Mouse (Mus musculus) lung, embryonic 14.5 days (tissue): Measurements from ENCODE around the gene Abcc12. TPM values are rescaled to one million over a fixed set of nuclear protein-coding genes. Genes with fewer than 3 reads are reported as not detected.

Experiments used
- ATAC-seq: fragments of 200-750 bp; cut with Nextera tagmentation; 2 replicates; pipeline ENCODE4 v1.8.0; 2017; ENCODE audit warnings: mild to moderate bottlenecking, moderate TSS enrichment, moderate library complexity; ENCODE audit not compliant: insufficient read depth
- DNase-seq: peaks from one replicate; pipeline ENCODE4 v3.0.0-alpha.2; 2015
- H3K27ac ChIP-seq: fragments of 300-500 bp; sonication (generic); 2 replicates; pipeline ENCODE4 v1.5.1; 2014; ENCODE audit warnings: low read depth, mild to moderate bottlenecking, moderate library complexity
- H3K27me3 ChIP-seq: fragments of 300-500 bp; sonication (generic); 2 replicates; pipeline ENCODE4 v1.6.1; 2014; ENCODE audit warnings: low read length, control low read depth; ENCODE audit not compliant: insufficient read depth
- H3K36me3 ChIP-seq: fragments of 300-500 bp; sonication (generic); 2 replicates; pipeline ENCODE4 v1.6.1; 2014; ENCODE audit warnings: control low read depth; ENCODE audit not compliant: insufficient read depth
- H3K4me1 ChIP-seq: fragments of 300-500 bp; sonication (generic); 2 replicates; pipeline ENCODE4 v1.6.1; 2014; ENCODE audit warnings: antibody characterized with exemption, control low read depth; ENCODE audit not compliant: insufficient read depth
- H3K4me2 ChIP-seq: fragments of 300-500 bp; sonication (generic); 2 replicates; pipeline ENCODE4 v1.6.1; 2014; ENCODE audit warnings: mild to moderate bottlenecking
- H3K4me3 ChIP-seq: fragments of 300-500 bp; sonication (generic); 2 replicates; pipeline ENCODE4 v1.5.1; 2014; ENCODE audit warnings: low read depth, low read length
- H3K9ac ChIP-seq: fragments of 300-500 bp; sonication (generic); 2 replicates; pipeline ENCODE4 v1.6.1; 2014
- H3K9me3 ChIP-seq: fragments of 300-500 bp; sonication (generic); 2 replicates; pipeline ENCODE4 v1.6.1; 2016; ENCODE audit warnings: low read depth, low read length, control low read depth
- CTCF ChIP-seq: IDR thresholded peaks from 2 replicates; pipeline ENCODE4 v1.5.1; 2016; ENCODE audit warnings: antibody characterized with exemption, low read depth
- whole genome bisulfite sequencing: fragments of 180-500 bp; shearing (Covaris S2); extraction: QIAGEN DNeasy Blood & Tissue Kit; methylation state at CpG from one replicate; pipeline ENCODE4 v1.1.7; 2014; 5-methylcytosine and 5-hydroxymethylcytosine counted together
- polyA plus RNA-seq: library from polyadenylated mRNA; unstranded; fragments of >200 nt; fragmentation: Nextera tagmentation; extraction: Ambion mirVana; gene quantifications from 2 replicates; pipeline ENCODE4 v1.2.1, GENCODE M21; 2014

Gene Abcc12
- polyA plus RNA-seq, 1 experiment from 2014 or later, result not detected

- H3K9me3 ChIP-seq, result no peaks in the 10 kb centered on the region
- no peak for ATAC-seq
- TF ChIP-seq CTCF, result no peak
- H3K4me1 ChIP-seq, result no peaks in the 10 kb centered on the region
- H3K27ac ChIP-seq, result no peak overlapping the region
- H3K27me3 ChIP-seq, result no peaks in the 10 kb centered on the region
- 54% methylated on average over 8 of the region's 8 CpGs for WGBS
- no peak overlapping the region for H3K4me2 ChIP-seq
- H3K9ac ChIP-seq, result no peak overlapping the region
- no peak for DNase-seq
- H3K36me3 ChIP-seq, result no peaks in the 10 kb centered on the region
- no peak overlapping the region for H3K4me3 ChIP-seq
Measured at GRCm38 (mm10) chr8:86578693-86579092, 1.8 kb downstream of the Abcc12 start.

DNA sequence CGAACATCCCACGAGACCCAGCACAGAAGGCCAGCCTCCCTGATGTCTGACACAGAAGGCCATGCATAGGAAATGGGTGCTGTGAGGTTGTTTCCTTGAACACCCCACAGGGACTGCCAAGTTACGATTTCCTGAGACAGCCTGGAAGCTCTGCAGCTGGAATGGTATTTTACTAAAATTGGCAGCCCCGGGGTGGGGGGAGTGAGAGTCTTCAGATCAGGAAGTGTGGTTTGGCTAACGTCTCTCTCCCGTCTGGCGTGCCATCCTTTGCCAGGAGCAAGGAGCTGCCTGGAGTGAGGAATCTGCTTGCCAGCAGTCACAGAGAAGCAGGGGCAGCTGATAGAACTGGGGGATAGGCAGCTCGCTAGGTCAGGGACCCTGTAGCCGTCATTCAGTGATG is 2.4 kb downstream of the Abcc12 start:
- DNase-seq (peak; percentile 31), ATAC-seq (no peak)
- no peaks in the 10 kb centered on the region for H3K27me3 ChIP-seq
- no peaks in the 10 kb centered on the region for H3K9me3 ChIP-seq
- TF ChIP-seq CTCF, result no peak
- no peak overlapping the region for H3K27ac ChIP-seq
- no peaks in the 10 kb centered on the region for H3K4me1 ChIP-seq
- H3K4me3 ChIP-seq, result no peak overlapping the region
- H3K9ac ChIP-seq, result no peak overlapping the region
- H3K4me2 ChIP-seq, result no peak overlapping the region
- 29% methylated on average over 9 of the region's 9 CpGs for WGBS
- no peaks in the 10 kb centered on the region for H3K36me3 ChIP-seq

GRCm38 (mm10) chr8:86577547-86577946 is 2.9 kb downstream of the Abcc12 start:
- ATAC-seq (no peak), DNase-seq (no peak)
- H3K36me3 ChIP-seq, result no peaks in the 10 kb centered on the region
- H3K9ac ChIP-seq, result no peak overlapping the region
- no peak overlapping the region for H3K4me3 ChIP-seq
- no peaks in the 10 kb centered on the region for H3K27me3 ChIP-seq
- no peak for TF ChIP-seq CTCF
- no peak overlapping the region for H3K27ac ChIP-seq
- no peaks in the 10 kb centered on the region for H3K4me1 ChIP-seq
- H3K4me2 ChIP-seq, result no peak overlapping the region
- H3K9me3 ChIP-seq, result no peaks in the 10 kb centered on the region
- WGBS, result 83% methylated on average over 8 of the region's 8 CpGs

- TF ChIP-seq CTCF, result no peak
- H3K4me1 ChIP-seq, result no peaks in the 10 kb centered on the region
- H3K9ac ChIP-seq, result no peak overlapping the region
- ATAC-seq, result no peak
- H3K36me3 ChIP-seq, result no peaks in the 10 kb centered on the region
- no peaks in the 10 kb centered on the region for H3K27me3 ChIP-seq
- DNase-seq, result no peak
- no peak overlapping the region for H3K27ac ChIP-seq
- whole genome bisulfite sequencing, result 80% methylated on average over 9 of the region's 9 CpGs
- H3K4me2 ChIP-seq, result no peak overlapping the region
- H3K9me3 ChIP-seq, result no peaks in the 10 kb centered on the region
- H3K4me3 ChIP-seq, result no peak overlapping the region
Measured at GRCm38 (mm10) chr8:86563674-86564073, 16.8 kb downstream of the Abcc12 start.

DNA sequence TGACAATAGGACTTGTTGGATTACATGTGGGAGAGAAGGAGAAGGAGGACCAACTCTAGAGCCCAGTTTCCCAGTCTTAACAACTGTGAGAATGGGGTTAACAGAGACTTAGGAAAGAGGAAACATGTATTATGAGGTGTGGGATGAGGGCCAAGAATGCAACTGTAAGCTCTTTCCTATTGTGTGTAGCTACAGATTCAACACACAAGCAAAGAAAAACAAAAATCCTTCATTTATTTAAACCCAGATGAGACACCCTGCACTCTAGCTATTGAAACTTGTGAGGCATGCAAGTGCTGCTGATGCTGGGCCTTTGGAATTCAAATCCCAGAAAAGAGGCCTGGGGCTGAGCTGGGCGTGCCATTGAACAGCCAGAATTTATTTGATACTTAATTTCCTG is 18.7 kb downstream of the Abcc12 start:
- no peak for DNase-seq
- WGBS, result 70% methylated on average over 1 of the region's 1 CpGs
- Histone ChIP-seq H3K4me1 (no peaks in the 10 kb centered on the region), H3K9ac (no peak overlapping the region), H3K27me3 (no peaks in the 10 kb centered on the region), H3K4me2 (no peak overlapping the region), H3K36me3 (no peaks in the 10 kb centered on the region), H3K27ac (no peak overlapping the region), H3K4me3 (no peak overlapping the region), H3K9me3 (no peaks in the 10 kb centered on the region)
- no peak for ATAC-seq
- no peak for TF ChIP-seq CTCF

GRCm38 (mm10) chr8:86560688-86561065 is 19.8 kb downstream of the Abcc12 start:
- Histone ChIP-seq H3K4me2 (no peak overlapping the region), H3K27ac (no peak overlapping the region), H3K27me3 (no peaks in the 10 kb centered on the region), H3K9ac (no peak overlapping the region), H3K36me3 (no peaks in the 10 kb centered on the region), H3K9me3 (no peaks in the 10 kb centered on the region), H3K4me1 (no peaks in the 10 kb centered on the region), H3K4me3 (no peak overlapping the region)
- DNase-seq, result no peak
- ATAC-seq, result no peak
- no peak for TF ChIP-seq CTCF
- WGBS, result 89% methylated on average over 10 of the region's 10 CpGs

DNA sequence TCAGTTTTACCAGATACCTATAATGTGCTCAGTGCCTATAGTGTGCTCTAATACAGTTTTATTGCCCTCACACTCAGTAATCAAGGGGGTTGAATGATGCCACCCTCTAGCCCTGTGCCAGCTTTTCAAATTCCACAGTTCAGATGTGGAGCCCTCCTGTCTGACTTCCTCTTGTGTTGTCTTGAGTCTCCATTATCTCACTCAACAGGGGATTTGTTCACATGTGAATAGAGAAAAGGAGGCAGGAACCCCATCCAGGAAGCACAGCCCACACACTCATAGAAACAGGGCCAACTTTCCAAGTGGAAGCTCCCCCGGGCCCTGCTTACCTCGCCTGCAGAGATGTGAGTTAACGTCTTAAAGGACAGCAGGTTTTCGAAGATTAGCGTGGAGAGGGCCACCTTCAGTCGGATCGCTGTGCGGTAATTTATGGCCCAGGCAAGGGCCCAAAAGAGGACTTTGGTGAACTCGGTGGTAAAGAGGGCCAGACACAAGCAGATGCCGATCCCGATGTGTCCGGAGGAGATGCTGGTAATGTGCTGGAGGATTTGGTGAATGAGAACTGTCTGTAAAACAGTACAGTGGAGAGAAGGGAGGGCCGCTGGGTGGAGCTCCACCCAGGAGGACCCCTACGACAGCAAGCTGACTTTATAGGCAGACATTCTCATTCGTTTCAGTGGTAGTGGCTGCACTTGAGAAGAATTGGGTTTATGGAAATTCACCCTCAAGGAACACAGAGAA is 20.4 kb downstream of the Abcc12 start:
- H3K4me2 ChIP-seq, result no peak overlapping the region
- H3K9me3 ChIP-seq, result no peaks in the 10 kb centered on the region
- H3K4me1 ChIP-seq, result no peaks in the 10 kb centered on the region
- TF ChIP-seq CTCF, result no peak
- H3K36me3 ChIP-seq, result no peaks in the 10 kb centered on the region
- no peak overlapping the region for H3K27ac ChIP-seq
- H3K9ac ChIP-seq, result no peak overlapping the region
- WGBS, result 83% methylated on average over 15 of the region's 15 CpGs
- no peak overlapping the region for H3K4me3 ChIP-seq
- no peak for ATAC-seq
- no peaks in the 10 kb centered on the region for H3K27me3 ChIP-seq
- no peak for DNase-seq
